Mouse (Mus musculus): ENCODE measurements around the gene Tbx18. TPM values are rescaled to one million over a fixed set of nuclear protein-coding genes. Genes with fewer than 3 reads are reported as not detected.

The Tbx18 gene
- total RNA-seq (2015) (not detected in 2 replicates), total RNA-seq (2017) (not detected in 2 replicates)

DNA sequence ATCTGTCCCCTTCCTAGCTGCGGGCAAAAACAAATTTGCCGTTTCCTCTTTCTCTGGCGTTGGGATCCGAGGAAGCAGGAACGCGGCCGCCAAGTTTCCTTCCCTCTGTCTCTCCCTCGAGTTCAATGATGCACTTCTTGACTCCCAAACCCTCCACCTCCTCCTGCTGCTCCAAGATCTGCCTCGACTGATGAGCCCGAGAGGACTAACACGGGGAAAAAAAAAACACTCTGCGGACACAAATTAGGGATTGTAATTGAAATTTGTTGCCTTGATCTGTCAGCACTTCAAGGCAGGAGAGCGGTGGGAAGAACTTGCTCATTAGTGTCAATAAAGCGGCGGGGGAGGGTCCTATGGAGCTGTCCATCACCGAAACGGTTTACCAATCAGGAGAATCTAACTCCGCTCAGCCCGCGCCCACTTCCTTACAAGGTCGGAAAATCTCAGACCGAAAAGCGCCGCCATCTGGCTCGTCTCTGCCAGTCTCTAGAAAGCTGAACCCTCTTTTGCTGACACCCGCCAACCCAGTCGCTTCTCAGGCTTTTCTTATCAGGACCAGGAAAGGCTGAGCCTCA is at the start of gene Tbx18:
Gene Tbx18, minus strand, starts transcription at position 300 of the 575 bp plus-strand sequence.
- ATAC-seq (ENCODE audit: poor library complexity, severe bottlenecking) = peak; percentile 35; the same call in 1 of the 2 replicates

DNA sequence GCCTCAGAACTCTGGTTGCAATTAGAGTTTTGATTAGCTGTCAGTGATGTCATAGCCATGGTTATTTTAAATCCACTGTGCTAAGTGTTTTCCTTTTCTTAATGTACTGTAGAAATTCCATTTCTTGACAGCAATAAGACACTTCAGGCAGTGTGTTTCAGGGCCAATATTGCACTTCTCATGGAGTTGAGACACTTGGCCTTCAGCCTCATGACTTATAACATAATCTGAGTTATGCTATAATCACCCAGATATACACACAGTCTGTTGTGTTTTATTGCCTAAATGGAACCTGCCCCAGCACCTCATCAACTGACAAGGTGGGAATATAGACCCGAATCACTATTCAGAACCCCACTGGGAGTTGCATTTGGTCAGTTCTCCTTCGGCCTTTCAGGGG is 42.9 kb upstream of the Tbx18 start:
- no peak for ATAC-seq (ENCODE audit: poor library complexity, severe bottlenecking)

DNA sequence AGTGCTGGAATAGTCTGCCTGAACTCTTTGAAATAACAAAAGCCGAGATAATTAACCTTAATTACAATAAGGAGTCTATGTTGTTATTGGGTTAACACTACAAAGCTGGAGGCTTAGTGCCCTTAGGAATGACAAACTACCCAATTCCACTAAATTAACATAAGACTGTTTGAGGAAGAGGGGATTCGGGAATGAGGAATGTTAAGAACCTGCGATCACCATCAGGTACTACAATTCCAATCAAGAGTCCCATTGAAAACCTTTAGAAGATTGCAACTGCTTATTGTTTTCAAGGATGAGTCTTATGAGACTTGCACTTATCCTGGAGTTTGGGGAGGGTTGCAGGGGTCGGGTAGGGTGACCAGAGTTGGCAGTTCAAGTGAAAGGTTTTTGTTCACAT is 24.6 kb upstream of the Tbx18 start:
- ATAC-seq (ENCODE audit: poor library complexity, severe bottlenecking) = no peak

DNA sequence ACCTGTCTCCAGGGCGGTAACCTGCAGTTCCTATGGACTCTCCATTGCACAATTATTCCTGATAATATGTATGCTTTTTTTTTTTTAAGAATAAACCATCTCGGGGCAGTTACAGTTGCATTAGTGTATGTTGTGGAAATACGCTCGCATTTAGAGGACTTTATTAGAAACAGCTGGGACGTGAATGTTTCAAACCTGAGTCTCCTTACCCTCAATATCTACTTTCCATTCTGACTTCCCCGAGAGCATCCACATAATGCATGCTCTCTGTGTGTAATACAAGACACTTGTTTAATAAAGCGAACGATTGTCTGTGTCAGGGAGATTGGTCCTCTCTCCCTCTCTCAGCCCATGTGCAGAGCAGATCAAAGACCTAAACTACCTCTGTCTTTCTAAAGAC is 10.5 kb upstream of the Tbx18 start:
- ATAC-seq (ENCODE audit: poor library complexity, severe bottlenecking) = no peak

DNA sequence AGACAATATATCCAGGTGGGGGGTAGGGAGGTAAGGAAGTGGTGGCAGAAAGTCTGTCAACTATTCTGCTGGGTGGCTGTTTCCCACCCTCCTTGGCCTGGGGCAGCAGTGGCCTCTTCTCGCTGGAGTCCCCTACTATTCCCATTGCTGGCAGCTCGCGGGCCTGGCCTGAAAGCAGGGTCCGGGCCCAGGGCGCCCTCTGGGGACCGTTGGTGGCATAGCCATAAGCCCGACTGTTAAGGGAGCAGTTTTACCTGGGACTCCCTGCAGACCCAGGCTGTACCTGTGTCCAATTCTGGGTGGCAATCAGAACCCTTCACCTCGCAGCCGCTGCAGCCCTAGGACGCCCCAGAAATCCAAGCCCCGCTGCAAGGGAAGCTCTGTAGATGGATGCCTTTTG is 9.6 kb upstream of the Tbx18 start:
- ATAC-seq (ENCODE audit: poor library complexity, severe bottlenecking) = no peak

DNA sequence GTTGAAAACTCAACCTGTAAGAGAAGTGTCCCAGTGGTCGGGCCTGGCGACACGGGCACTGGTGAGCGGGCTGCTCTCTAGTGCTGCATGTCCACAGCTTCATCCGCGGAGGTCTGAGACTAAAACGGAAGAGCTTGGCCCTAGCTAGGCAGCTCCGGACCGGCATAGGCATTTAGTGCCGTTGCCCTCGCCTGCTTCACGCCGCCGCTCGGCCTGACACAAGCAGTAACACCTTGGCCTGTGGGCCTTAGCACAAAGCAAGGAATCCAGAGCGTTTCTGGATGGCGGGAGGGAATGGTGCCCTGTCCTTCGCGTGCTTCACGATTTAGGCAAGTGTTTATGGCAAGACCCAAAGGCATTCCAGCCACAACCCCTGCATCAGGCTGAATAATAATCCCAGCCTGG is 9.2 kb upstream of the Tbx18 start:
- ATAC-seq (ENCODE audit: poor library complexity, severe bottlenecking) = no peak

DNA sequence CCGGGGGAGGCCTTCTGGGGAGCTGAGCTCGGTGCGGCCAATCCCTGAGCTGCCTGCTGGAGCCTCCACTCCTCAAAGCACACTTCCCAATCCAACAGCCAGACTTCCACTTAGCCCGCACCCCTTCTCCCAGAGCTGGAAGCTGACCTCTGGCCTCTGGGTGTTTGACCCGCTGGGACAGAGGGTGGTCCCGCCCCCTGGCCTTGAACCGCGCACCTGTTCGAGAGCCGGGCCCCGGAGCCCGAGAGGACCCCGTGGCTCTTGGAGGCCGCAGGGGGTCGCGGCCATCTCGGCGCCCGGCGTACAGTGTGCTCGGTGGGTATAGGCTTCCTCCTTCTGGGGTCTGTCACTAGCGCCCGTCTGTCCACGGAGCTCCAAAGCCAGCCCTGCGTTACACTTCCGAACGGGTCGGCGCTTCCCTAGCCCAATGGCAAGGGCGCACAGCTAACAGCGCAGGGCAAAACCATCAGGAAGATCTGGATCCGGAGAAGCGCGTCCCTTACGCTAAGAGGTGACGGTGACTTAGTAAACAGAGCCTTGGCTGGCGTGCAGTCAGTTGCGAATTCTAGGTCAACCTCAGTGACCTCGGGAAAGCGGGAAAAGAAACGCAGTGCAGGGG is 8.6 kb upstream of the Tbx18 start:
- ATAC-seq (ENCODE audit: poor library complexity, severe bottlenecking) = no peak

DNA sequence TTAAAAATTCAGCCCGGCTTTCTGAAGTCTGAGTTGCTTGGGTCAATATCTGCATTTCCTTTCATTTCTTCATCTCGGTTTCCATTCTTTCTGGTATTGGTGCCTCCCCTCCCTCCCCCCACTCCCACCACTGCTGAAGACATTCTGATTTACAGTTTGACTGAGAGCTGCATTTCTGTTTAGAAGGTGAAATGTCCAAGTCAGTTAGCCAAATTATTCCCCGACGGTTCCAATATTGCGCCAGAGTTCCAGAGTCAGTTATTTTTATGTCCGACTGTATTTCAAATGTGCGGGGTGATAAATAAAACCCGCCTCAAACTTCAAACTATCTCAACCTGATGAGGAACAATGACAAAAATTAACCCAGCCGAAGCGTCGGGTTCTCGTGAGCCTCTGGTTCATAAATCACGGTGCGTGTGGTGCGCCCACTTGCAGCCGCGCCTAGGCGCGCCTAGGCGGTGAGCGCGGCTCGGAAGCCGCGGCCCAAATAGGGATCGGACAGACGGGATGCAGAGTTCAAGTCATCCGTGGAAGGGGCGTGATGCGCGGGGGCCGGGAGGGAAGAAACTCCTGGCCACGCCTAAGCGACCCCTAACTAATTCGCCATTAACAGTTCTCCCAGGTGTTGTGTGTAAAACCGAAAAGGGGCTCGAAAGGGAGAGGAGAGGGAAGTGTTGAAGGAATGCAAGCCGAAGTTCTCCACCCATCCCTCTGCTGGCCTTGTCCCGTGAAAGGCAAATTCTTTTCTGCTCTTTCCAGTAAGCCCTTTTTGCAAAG is 7.9 kb upstream of the Tbx18 start:
- ATAC-seq (ENCODE audit: poor library complexity, severe bottlenecking) = no peak

DNA sequence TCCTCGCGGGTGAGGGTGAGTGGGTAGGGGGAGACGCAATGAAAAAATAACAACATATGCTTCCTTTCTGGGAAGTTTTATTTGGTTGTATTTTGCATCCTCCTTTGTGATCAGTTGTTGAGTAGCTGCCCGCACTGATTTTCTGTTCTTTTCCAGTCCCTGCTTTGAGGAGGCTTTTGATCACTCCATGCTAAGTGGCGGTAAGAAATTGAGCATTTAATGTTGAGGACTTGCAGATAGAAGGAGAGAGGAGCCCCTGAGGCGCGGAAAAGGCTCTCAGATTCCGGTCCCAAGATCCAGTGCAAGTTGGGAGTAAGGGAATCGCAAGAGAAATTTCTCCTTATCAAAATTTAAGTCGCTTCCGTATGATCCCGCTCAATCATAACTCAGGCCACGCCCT is 7.1 kb upstream of the Tbx18 start:
- ATAC-seq (ENCODE audit: poor library complexity, severe bottlenecking) = no peak

DNA sequence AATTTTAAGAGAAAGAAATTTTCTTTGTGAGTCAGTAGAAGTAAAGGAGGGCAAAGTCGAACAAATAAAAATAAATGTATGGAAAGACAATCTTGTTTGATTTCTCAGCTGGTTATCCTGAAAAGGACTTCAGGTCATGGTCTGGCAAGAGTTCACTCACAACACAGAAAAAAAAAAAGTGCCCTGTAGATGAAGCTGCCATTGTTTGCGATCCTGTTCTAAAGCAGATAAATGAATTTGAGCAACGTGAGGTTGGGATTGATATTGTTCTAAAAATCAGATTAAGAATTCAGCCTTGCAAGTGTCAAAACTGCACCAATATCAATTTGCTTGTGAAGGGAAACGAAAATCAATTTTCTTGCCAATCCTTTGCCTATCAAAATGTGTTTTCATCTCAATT is 6.2 kb upstream of the Tbx18 start:
- ATAC-seq (ENCODE audit: poor library complexity, severe bottlenecking) = no peak

DNA sequence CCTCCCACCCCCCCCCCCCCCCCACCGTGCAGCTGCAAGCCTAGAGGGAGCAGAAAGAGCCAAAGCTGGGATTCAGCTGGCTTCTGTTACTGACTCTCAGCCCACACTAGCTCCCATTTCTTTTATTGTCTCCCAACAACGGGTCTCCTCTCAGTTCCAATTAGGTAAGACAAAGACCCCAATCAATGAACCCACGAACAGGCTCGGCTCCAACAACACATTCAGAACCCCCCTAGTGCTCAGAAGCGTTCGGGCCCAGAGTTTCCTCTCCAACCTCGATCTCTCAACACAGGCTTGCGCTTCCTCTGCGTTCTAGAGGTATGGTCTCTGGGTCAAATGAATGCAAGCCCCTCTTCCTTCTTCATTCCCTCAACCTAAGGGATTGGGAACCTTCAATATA is 4.0 kb upstream of the Tbx18 start:
- ATAC-seq (ENCODE audit: poor library complexity, severe bottlenecking) = no peak

DNA sequence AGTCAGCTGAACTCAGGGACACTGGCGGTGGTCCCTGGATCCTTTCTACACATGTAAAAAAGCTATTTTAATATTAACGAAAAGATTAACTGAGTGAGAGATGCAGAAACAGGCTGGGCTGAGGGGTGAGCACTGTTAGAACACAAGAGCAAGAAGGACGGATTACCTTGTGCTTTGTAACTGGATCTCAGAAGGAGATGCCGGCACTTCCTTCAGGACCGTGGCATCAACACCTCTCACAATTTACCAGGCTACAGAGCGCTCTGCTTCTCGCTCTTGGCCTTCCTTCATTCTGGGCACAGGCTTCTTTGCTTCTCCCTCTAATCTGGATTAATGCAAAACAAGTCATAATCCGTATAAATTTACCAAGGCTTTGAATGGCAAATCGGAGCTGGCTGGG is 3.6 kb upstream of the Tbx18 start:
- ATAC-seq (ENCODE audit: poor library complexity, severe bottlenecking) = no peak

DNA sequence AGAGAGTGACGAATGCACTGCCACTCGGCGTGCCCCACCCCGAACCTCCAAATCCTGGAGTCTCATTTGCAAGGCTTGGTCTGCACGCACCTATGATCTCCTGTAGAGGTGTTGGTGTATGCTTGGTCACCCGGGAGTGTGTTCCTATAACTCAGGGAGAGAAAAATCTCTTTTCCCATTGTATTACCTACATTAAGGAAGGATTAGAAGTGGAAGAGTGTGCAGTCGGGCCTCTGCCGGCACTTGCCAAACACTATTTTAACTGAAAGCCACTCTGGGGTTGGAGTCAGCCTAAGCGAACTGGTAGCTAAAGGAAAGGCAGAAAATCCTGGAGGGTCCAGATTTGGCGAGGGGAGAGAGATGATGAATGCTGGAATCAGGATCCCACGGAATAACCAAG is 2.7 kb upstream of the Tbx18 start:
- ATAC-seq (ENCODE audit: poor library complexity, severe bottlenecking) = no peak

DNA sequence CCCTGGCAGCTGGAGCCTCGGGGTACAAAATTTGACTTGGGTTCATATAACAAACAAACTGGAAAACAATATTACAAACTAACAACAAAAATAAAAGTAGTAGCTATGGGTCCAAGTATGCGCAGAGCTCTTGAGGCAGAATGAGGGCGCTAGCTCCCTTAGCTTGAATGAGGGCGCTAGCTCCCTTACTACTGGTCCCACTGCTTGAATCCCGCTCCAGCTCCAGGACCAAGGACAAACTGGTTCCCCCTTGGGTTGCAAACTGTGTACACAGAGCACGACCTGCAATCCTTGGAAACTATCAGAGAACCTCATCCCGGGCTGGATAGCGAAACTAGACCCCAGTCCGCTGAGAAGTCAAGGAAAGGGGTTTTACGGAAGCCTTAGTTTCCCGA is 2.2 kb upstream of the Tbx18 start:
- ATAC-seq (ENCODE audit: poor library complexity, severe bottlenecking) = no peak

DNA sequence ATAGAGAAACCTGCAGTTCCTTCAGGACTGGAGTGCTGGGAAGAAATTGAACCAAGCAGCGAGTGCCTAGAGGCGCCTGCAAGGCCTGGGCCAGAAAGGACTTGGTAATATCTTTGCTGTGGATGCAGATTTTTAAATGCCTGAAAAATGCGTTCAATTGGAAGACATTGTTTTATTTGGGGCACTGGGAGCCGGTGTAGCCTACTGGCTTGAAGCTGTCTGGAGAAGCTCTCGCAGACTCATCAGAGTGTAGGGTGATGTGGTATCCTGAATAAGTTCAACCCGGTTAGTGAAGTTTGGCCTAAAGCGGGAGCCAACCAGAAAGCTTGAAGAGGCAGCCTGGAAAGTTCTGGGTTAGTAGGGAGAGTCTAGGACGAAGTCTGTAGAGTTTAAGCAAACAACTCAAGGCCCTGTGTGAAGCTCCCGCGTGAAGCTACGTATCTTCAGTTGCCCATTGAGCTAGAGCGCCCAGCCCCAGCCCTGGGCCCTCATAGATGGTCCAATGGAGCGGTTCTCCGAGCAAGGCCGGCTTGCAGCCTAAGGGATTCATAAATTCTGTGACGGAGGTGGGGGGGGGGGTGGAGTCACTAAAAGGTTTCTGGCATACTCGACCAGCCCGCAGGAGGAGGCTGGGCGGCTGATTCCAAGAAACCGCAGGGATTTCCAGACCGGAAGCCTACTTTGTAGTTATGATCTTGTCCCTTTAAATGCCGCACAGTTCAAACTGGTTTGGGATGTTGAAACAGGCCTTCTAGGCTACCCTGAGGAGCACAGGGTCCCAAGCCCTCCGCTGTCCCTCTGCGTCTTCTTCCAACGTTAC is 1.6 kb upstream of the Tbx18 start:
- no peak for ATAC-seq (ENCODE audit: poor library complexity, severe bottlenecking)

DNA sequence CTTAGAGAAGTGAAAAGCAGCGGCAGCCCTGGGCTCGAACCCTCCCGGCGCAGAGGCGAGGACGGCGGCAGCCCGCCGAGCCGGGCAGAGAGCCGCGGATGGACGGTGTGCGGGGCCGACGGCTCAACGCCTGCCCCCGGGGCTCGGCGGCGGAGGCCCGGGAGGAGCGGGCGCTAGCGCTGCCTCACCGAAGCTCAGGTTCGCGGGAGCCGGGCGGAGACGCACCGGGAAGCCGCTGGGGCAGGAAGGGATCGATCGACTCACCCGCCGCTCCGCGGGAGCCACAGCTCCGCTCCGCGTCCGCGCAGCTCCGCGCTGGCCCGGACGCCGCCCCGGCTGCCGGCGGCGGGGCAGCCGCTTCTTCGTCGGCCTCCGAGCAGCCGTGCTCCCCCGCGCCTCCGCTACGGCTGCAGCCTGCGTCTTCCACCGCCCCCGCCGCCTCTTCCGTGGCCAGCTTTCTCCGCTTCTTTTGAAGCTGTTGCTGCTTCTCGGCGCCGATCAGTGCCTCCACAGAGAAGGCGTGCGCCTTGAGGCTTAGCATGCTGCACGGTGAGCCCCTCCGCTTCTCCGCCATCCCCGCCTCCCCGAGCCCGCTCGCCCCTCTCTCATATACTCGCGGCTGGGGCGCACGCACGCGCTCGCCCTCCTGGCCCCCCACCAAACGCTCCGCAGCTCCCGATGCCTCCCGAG is 644 bp downstream of the Tbx18 start:
- ATAC-seq (ENCODE audit: poor library complexity, severe bottlenecking) = no peak

DNA sequence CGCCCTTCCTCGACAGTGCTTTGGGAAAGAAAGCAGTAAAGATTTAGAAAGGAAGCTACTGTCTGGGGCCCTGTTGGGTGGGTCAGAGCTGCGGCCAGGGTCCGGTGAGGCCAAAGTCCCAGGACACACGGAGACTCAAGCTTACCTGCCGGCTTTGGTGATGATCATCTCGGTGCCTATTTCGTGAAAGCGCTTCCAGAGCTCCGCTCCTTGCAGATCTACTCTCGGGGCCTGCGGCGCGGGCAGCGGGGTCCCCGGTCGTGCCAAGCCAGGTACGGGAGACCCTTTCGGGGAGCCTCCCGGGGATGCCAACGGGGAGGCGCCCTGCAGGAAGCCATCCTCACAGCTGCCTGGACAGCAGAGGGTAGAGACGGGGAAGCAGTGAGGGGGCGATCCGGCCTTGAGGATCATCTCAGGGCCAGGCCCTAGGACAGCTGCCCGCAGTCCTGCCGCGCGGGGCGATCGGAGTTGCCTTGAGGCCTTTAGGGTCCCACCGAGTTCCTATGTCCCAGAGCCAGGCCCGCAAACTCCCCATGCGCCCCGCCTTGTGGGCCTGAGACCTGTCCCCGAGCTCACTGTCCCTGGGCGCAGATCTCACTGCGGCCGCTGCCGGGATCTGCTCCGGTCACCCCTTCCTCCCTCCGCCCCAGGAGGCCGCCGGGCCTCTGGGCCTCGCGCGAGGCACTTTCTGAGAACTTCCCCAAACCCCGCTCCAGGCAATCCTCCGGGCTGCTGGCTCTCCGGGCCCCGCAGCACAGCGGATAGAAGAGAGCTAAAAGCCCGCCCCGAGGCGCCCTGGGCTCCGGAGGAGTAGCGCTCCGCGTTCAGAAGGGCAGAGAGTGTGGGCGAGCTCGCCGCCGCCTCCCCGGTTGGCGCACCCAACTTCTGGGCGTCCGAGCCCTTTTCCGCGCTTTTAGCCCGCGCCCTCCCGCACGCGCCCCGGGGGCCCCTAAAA is 1.5 kb downstream of the Tbx18 start:
- peak; percentile 35; the same call in 1 of the 2 replicates for ATAC-seq (ENCODE audit: poor library complexity, severe bottlenecking)

DNA sequence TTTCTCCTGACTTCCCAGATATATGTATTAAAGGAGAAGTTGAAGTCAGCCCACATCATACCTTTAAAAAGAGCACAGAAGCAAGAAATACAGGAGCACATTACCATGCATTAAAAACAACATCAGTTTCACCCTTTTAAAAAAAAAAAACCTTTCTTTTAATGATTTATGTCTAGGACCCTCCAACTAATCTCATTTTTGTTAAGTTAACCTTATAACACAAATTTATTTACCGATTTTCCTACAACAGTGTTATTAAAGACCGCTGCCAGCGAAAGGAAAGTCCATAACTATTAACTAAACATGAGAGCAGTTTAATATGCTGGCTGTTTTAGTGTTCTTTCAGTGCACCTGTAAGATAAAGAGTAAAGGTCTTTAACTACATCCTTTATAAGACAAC is 3.0 kb downstream of the Tbx18 start:
- no peak for ATAC-seq (ENCODE audit: poor library complexity, severe bottlenecking)

DNA sequence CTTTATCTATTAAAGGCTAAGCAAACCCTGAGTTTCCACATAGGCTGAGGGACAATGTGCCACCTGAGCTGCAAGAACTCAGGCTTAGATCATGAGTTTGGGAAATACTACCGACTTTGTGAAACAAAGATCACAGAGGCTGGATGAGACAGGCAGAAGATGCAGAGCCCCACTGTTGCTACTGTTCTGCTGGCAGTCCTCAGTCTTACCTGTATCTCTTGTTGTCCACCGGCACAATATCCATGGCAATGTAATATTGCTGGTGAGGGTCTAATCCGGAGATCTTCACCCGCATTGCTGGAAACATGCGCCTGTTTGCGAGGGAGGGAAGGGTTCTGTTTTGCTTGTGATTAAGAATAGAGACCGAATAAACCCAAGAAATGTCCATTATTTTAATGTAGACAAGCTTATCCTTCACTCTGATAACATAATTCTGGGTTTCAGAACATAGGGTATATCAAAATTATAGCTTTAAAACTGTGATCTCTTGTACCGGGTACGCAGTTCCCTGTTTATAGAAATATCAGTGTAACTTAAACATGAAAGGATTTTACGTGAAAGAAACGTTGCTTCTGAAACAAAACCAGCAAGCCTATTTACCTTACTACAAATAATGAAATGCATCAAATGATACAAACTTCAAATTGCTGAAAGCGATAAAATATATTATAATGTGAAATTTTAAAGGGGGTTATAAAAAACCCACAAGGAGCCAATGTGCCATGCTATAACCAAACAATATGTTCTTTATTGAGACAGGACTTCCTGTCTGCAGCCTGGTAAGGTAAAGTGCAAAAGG is 3.7 kb downstream of the Tbx18 start:
- no peak for ATAC-seq (ENCODE audit: poor library complexity, severe bottlenecking)
